Mouse (Mus musculus): ENCODE data around the gene A830018L16Rik.
A peak's percentile ranks its signal among the peaks of the same experiment; 100 is the strongest.

The A830018L16Rik gene

DNA sequence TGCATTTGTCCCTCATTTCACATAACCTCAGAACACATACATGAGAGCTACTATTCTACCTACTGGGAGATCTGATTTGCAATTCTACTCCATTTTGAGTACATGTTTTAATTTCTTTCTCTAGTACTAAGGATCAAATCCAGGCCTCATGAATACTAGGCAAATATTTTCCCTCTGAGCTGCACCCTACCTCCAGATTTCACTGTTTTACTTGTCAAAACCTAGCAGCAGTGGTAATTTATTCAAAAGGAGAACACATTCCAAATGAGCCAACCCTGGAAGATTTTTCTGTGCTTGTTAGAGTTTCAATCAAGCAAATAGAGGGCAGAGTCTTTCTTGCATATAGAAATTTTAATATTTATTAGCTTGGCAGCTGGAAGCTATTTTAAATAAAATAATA, 238.9 kb downstream of the A830018L16Rik start:
- DNase-seq (ENCODE audit: low spot score in 2 of 2), result no peak

GRCm38 (mm10) chr1:11657341-11658060, 243.6 kb downstream of the A830018L16Rik start:
- peak in 1 of 2 experiments; percentile 15 for DNase-seq (ENCODE audit: low spot score in 2 of 2)

DNA sequence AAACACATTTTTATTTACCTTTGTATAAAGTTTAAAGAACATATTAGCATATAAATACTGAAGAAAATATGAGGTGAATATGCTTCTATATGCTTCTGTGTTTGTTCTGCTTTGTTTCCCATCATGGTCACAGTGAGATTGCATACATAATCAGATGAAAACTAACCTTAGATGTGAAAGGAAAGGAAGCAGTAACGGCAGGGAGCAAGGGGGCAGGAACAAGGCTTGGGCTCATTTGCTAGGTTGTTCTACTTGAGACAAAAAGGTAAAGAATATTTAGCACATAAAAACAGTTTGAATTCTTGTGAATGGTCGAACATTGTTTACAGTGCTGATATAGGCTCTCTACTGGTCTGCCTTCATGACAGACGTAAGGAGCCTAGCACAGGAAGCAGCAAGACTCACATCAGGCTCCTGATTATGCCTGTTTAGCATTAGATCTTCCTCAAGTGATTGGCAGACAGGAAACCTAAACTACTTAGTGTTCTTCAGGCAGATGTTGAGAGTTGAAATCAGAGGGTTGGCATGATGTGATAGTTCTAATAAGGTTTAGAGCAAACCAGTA, 244.2 kb downstream of the A830018L16Rik start:
- DNase-seq (ENCODE audit: low spot score in 2 of 2), result no peak

GRCm38 (mm10) chr1:11744749-11745314, 330.9 kb downstream of the A830018L16Rik start:
- DNase-seq (ENCODE audit: low spot score in 2 of 2), result no peak

GRCm38 (mm10) chr1:11748424-11748823, 334.5 kb downstream of the A830018L16Rik start:
- no peak for DNase-seq (ENCODE audit: low spot score in 2 of 2)

DNA sequence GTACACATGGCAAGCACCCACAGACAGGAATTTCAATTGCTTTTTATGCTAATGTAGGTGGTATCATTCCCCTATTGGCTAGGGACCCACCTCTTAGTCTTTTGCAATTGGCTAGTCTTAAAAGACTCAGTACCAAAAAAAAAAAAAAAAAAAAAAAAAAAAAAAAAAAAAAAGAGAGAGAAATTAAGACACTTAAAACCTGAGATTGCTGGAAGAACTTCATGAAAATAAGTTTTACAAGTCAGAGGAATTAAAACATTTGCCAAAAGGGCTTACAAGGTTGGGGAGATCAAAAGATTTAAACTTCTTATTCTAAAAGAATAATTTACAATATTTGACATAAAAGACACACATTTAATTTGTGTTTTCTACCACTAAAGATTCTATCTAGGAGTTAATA, 336.2 kb downstream of the A830018L16Rik start:
- DNase-seq (ENCODE audit: low spot score in 2 of 2), result no peak

DNA sequence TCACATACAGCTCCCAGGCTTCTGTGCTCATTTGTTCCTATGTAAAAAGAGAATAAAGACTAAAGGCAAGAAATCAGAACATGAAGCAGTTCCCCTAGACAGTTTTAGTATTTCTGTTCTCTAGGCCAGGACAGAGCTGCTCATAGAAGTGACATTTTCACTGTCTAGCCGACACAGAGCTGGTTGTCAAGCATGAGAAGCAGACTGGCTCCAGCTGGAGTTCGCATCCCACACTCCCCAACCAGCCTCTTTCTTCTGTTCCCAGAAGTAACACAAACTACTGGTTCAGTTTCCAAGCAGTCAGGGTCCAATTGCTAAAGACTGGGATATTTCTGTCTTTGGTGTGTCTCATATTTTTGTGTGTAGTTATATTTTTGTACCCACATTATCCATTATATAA, 336.7 kb downstream of the A830018L16Rik start:
- no peak for DNase-seq (ENCODE audit: low spot score in 2 of 2)

DNA sequence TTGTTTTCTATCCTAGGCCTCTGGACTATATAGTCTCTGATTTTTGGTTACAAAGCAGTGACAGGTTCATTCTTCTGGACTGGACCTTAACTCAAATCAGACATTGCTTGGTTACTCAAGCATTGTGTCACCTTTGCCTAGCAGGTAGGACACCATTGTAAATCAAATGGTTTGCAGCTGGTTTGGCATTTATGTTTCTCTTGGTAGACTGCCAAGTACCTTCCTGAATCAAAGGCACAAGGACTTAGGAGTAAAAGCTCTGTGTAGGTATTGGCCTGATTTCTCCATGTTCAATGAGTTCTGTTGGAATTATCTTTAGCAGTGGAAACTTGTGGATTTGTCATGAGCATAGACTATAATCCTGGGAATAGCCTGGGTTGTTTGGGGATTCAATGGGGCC, 338.1 kb downstream of the A830018L16Rik start:
- DNase-seq (ENCODE audit: low spot score in 2 of 2), result no peak

GRCm38 (mm10) chr1:11788264-11788663, 374.4 kb downstream of the A830018L16Rik start:
- DNase-seq (ENCODE audit: low spot score in 2 of 2), result no peak

DNA sequence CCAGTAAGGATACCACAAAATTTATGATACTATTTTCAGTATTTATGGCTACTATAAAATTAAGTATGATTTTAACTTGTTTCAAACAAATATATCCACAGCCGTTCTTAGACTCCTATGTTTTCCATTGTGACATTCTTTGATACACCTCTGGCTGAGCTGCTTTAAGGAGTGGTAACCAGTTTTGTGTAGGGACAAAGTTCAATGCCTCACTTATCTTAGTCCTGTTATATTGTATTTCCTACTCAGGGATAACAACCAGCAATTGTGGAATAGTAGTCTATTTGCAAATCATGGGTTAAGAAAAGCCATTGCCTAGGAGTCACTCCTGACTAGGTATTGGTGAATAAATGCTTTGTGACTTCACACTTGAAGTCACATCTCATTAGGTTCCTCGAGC, 378.9 kb downstream of the A830018L16Rik start:
- DNase-seq (ENCODE audit: low spot score in 2 of 2), result no peak

- no peak for DNase-seq (ENCODE audit: low spot score in 2 of 2)
Measured at GRCm38 (mm10) chr1:11795666-11796065, 381.8 kb downstream of the A830018L16Rik start.

GRCm38 (mm10) chr1:11872847-11873246, 458.9 kb downstream of the A830018L16Rik start:
- no peak for DNase-seq (ENCODE audit: low spot score in 2 of 2)

GRCm38 (mm10) chr1:11873573-11873972, 459.7 kb downstream of the A830018L16Rik start:
- no peak for DNase-seq (ENCODE audit: low spot score in 2 of 2)

GRCm38 (mm10) chr1:11881706-11882105, 467.8 kb downstream of the A830018L16Rik start:
- DNase-seq (ENCODE audit: low spot score in 2 of 2), result no peak

DNA sequence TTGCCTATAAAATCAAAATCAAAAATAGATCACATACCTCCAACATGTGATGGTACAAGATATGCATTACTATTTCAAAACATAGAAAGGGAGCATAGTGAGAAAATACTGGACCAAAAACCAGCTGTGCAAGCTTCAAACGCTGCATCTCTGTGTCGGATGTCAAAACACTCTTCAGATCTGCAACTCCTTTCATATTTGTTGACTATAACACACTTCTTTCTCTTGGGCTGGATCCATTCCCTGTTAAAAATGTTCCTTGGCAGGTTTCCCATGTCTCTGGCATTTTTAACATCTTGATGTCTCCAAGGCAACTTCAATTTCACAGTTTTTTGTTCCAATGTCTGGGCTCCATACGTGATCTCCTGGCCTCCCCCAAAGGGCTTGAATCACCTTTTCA, 481.8 kb downstream of the A830018L16Rik start:
- DNase-seq (ENCODE audit: low spot score in 2 of 2), result no peak

DNA sequence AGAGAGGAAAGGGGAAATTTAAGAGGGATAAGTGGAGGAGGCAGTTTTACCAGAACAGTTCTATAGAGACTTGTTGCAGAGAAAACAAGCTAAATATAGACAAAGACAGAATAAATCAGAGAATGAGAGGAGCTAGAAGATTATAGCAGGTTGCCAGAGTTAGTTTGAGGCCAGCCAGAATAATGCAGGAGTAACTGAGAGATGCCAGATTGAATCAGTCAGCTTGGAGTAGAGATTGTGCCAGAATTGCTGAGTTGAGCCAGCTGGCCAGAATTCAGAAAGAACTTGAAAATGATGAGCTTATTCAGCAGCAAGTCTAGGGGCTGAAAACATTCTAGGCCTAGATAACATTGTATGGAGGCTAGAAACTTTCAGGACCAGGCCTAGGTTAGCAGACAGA, 502.0 kb downstream of the A830018L16Rik start:
- no peak for DNase-seq (ENCODE audit: low spot score in 2 of 2)

- DNase-seq (ENCODE audit: low spot score in 2 of 2), result no peak
Measured at GRCm38 (mm10) chr1:11936984-11937383, 523.1 kb downstream of the A830018L16Rik start.

DNA sequence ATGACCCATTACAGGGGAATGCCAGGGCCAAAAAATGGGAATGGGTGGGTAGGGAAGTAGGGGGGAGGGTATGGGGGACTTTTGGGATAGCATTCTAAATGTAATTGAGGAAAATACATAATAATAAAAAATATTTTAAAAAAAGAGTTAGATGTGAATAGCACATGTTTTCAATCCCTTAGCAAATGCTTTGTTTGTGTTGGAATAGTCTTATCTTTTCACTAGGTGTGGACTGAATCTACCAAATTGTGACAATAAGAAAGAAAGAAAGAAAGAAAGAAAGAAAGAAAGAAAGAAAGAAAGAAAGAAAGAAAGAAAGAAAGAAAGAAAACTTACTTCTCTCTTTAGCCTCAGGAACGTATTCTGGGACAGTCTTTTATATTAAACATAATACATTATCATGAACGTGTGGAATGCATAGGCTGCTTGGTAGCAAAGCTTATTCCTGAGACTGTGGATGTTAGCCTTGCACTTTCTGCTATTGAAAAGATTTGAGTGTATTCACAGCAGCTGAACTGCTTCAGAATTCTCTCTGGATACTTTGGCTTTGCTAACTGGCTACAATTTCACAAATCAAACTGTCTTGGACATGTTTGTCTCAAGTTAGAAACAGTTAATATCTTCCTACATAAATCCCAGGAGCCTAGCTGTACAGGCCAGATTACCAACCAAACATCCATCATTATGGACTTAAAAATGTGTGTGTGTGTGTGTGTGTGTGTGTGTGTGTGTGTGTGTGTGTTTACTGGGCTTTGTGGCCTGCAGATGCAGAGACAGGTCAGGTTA, 545.7 kb downstream of the A830018L16Rik start:
- no peak for DNase-seq (ENCODE audit: low spot score in 2 of 2)

- no peak for DNase-seq (ENCODE audit: low spot score in 2 of 2)
Measured at GRCm38 (mm10) chr1:11982590-11983136, 568.8 kb downstream of the A830018L16Rik start.

DNA sequence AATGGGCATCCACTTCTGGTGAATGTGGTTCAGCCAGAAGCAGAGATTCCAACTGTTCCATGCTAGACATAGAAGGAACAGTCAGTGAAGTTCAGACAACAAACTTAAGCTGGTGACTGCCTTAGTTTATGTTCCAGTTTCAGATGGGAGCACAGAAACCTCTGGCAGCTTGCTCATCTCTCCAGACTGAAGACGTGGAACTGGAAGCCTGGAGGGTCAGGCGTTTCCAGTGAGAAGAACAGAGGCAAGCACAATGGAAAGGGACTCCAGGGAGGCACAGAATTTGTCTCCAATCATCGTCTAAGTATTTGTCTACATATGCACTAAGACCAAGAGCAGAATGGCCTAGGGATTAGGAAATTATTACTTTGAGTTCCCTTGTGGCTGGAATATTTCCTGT, 576.1 kb downstream of the A830018L16Rik start:
- DNase-seq (ENCODE audit: low spot score in 2 of 2), result no peak

- no peak for DNase-seq (ENCODE audit: low spot score in 2 of 2)
Measured at GRCm38 (mm10) chr1:11996297-11996878, 582.5 kb downstream of the A830018L16Rik start.

- no peak for DNase-seq (ENCODE audit: low spot score in 2 of 2)
Measured at GRCm38 (mm10) chr1:11997574-11997973, 583.7 kb downstream of the A830018L16Rik start.
